Mouse (Mus musculus) activated CD4-positive, CD25-positive, alpha-beta regulatory T cell, adult 4 months (primary cell): ENCODE results near the gene Nfx1. TPM values are rescaled to one million over a fixed set of nuclear protein-coding genes. Genes with fewer than 3 reads are reported as not detected.
A peak's percentile ranks its signal among the peaks of the same experiment; 100 is the strongest.

ENCODE experiments used
- ATAC-seq: one replicate; pipeline ENCODE4 v1.8.0; 2017
- polyA plus RNA-seq, 2 experiments: library from polyadenylated mRNA; unstranded; fragments of 100-300 nt; shearing (Covaris generic); gene quantifications; one replicate each; pipeline ENCODE4 v1.2.1; 2017

The Nfx1 gene
- polyA plus RNA-seq, 2 experiments from 2014 or later = 92.3 to 93.9 TPM

DNA sequence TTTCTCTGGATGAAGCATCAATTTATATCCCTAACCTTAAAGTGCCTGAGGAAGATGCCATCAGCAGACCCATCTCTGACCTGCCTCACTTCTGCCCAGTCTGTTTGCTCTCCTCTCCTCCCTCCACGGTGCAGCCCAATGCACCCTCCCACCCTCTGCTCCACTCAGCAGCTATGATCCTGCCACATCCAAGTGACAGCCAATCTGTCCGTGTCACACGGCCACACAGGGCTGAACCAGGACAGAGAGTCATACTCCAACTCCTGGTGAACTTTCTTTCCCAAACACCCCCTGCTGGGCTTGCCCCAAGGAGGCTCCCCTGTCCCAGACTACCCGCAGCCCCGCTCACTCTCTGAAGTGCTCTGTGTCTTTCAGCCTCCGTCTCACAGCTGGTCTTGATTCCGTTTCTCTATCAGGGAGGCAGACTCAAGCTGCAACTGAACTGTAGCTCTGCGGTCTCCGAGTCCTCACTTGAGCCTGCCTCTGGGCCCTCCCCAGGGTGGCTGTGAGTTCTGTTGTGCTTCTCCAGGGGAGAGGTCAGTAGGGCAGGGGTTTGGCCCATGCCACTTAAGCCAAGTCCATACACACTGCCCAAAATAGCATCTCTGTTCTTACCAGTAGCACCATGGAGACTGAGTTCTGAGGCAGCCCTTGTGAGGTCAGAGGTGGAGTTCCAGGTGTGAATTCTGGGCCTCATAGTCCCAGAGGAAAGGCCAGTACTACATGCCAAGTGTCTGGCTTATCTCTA is 77.0 kb downstream of the Nfx1 start, which contains the start of gene Aqp7:
Aqp7 (minus strand) TSS at position 616 of the 748 bp plus-strand sequence.
- no peak for ATAC-seq

DNA sequence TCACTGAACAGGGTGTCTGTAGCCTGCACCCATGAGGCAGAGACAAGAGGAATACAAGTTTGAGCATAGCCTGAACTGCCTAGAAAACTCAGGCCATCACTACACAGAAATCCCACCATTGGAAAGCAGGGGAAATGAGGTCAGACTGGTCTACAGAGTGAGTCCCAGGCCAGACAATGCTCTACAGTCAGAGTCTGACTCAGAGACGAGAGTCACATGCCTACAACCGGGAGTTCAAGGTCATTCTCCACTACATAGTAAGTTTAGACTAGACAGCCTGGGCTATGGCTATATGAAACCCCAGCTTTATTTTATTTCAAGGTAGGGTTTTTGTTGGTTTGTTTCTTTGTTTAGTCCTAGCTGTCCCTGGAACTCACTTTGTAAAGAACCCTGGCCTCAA is 78.2 kb downstream of the Nfx1 start:
- no peak for ATAC-seq

DNA sequence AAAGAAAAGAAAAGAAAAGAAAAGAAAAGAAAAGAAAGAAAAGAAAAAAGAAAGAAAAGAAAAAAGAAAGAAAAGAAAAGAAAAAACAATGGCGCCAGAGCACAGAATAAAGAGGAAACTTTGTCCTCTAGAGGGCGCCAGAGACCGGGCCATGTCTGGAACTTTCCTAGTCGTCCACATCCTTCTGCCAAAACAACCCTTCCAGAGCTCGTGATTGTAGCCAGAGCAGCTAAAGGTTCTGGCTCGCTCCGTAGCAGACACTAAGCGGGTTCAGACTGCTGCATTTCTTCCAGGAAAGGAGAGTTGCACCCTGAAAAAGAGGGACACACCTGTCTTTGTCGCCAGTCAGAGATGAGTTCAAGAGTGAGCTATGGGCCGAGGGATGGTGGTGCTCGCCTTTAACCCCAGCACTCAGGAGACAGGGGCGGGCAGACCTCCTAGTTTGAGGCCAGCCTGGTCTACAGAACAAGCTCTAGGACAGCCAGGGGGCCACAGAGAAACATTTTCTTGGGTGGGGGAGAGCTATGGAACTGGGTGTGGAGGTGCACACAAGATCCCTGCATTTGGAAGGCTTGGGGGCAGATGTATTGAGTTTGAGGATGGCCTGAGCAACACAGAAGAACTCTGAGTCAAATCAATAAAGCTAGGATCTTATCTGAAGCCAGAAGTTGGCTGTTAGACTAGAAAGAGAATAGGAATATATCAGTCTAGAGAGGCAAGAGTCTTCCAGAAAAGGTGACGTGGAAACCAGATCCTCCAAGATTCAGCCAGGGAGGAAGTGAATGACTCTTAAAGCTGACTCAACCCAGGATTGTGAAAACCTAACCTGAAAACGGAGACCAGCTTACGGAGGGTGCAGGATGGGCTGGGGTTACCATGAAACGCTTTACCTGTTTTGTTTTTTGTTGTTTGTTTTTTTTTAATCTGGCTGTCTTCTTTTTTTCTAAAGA is 80.3 kb downstream of the Nfx1 start:
- ATAC-seq = peak; percentile 76

DNA sequence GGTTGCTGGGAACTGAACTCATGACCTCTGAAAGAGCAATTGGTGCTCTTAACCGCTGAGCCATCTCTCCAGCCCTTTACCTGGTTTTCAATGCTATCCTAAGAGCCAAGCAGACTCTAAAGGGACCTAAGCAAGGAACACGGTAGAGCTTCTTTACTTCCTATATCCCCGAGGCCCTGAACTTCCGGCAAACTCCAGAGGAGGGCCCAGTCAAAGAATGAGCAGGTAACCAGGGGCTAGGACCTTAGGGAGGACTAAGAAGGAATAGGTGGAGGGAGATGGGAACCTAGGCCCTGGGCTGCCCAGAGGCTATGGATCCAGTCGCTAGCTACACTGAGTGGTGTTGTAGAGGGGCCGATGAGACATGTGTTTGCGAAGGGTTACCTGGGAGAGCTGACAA is 81.1 kb downstream of the Nfx1 start:
- no peak for ATAC-seq

DNA sequence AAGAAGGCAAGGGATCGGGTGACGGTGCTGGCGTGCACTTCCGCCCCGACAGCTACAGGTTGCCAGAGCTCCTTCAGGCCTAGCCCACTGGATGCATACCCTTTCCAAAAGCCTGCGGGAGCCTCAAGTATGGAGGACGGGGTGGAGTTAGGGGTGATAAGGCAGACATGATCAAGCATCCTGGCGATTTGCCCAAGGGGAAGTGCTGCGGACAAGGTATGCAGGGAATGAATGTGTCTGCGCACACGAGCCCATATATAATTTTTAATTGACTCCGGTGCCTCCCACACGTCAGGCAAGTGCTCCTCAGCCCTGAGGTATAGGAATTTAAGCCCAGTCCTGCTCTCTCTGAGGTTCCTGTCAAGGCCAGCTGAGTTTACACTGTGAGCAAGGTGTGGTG is 84.4 kb downstream of the Nfx1 start:
- no peak for ATAC-seq

DNA sequence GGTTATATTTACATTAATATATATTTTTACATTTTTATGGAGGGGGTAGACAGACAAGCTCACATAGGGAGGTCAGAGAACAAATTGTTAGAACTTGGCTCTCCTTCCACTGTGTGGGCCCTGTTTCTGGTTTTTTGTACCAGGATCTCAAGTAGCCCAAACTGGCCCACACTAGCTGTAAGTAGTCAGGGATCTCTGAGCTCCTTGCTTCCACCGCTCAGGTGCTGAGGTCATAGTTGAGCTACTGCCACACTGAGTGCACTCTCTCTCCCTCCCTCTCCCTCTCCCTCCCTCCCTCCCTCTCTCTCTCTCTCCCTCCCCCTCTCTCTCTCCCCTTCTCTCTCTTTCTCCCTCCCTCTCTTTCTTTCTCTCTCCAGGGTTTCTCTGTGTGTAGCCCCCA is 85.5 kb downstream of the Nfx1 start:
- ATAC-seq = no peak

DNA sequence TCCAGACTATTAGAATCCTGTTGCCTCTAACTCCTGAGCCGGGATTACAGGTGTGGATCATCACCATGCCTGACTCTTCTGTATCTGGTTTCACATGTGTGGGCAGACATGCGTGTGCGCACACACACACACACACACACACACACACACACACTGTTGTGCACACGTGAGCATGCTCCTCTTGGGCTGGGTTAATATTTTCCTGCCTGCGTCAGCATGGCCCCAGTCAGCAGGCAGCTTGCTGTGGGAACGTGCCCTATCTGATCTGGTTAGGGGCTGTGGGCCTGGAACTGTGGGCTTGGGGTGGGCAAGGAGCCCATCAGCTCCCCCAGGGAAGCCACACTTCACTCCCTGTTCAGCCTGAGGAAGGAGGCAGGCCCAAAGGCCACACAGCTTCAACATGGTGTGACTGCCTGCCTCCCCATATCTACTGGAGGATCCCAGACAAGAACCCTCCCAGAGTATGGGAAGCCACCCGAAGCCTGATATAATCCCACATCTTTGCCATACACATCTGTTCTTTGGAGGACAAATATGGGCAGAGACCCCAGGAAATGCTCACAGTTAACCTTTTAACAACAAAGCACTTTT is 86.1 kb downstream of the Nfx1 start:
- ATAC-seq = no peak

DNA sequence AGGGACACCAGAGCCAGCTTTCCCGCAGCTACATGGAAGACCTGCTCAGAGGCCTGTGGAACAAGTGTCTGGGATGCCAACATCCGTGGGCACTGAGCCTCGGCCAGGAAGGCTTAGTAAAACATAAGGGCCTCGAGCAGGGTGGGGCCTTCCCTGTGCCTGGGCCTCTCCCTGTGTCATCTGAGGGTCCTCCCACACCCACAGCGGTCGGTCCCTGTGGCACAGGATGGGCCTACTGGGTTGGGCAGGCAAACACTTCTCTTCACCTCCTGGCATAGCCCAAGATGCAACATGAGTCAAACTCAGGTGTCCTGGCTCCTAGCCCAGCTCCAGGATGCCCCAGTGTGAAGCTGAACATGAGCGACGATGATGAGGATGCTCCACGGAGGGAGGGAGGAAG is 86.7 kb downstream of the Nfx1 start:
- no peak for ATAC-seq

DNA sequence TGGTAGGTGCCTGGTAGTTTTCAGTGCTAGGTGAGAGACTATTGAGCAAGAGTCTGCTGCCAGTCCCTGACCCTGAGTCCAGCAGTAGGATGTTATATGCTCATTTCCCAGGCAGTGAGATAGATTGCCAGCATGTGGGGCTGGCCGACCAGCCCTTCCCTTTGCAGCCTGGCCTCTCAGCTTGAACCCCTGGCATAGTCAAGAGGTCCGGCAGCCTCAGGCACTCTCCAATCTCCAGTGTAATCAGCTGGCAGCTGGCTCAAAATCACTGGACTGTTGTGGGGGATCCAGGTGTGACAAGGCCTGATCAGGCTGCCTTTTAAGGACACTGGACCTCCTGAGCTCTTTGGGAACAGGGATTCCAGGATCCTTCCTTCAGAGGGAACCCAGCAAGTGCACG is 92.6 kb downstream of the Nfx1 start:
- no peak for ATAC-seq

DNA sequence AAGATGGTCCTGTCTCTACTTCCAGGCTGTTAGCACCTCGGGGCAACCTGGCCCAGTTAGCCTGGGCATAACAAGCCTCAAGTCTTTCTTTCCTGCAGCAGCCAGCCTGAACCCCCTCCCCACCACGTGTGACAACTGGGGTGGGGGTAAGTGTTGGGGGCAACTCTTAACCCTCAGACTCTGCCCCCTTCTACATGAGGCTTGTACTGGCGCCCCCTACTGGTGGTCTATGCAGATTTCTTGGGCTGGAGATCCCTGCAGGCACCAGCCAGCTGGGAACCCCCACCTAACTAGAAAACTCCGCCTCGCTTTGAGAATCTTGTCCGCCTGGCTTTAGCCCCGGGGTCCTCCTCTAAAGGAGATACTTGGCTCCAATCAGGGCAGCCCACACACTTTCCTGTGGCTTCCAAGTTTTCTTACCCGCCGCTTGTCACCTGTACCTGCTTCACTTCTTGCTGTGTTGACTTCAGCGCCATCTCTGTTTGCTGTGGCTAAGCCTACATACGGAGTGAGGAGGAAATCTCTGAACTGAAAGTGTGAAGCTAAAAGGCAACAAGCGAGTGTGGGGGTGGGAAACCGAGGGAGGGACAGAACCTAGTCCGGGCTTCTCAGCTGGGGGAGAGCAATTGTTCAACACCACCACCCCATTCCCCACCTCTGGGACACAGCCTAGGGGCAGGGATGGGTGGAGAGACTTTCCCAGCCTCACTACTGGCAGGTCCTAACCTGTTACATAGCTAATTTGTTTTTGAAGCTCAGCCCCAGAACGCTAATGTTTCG is 93.4 kb downstream of the Nfx1 start:
- ATAC-seq = no peak

DNA sequence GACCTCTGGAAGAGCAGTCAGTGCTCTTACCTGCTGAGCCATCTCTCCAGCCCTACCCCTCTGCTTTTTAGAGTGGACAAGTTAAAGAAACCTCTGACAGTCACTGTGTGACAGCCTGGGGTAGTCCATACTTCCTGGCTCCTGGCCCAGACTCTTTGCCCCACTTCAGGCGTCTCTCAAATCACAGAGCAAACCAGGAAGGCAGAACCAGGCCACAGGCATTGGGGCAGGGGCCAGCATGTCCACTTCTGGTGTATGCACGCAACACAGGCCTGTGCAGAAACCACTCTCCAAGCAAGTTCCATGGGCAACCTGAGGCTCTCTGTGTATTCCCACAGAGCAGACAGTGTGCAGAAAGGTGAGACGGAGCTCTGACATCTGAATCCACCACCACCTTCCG is 94.5 kb downstream of the Nfx1 start:
- ATAC-seq = no peak

DNA sequence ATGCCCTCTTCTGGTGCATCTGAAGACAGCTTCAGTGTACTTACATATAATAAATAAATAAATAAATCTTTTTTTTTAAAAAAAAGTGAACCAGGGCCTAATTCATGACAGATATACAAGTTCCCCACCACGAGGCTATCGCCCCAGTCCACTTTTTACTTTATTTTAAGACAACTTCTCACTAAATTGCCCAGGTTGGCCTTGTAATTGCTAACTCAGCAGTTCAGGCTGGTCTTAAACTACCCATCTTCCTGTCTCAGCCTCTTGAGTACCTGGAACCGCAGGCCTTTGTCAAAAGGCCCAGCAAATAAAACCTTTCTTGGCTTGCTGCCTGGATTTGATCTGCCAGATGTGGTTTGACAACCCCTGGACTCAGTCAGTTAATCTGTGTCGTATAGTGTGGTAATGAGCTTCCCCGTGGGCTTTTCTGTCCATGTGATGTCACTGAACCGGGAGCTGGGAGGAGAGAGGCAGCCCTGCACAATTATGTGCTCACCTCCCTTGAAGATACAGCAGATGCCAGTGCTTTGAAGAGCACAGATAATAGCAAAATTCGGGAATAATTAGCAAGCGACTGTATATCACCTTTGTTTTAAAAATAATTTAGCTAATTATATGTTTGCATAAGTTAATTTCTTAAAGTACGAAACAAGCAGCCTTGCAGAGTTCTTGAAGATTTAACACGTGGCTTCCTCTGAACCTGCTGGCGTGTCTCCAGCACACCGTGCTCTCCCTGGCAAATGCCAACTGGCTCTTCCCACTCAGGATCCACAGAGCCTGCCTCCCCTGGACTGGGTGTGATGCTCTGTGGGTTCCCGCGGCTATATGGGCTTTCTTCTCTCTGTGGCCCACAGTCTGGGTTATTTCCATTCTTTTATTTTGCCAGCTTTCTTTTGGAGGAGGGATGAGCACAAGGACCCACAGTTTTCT is 101.1 kb downstream of the Nfx1 start:
- no peak for ATAC-seq

DNA sequence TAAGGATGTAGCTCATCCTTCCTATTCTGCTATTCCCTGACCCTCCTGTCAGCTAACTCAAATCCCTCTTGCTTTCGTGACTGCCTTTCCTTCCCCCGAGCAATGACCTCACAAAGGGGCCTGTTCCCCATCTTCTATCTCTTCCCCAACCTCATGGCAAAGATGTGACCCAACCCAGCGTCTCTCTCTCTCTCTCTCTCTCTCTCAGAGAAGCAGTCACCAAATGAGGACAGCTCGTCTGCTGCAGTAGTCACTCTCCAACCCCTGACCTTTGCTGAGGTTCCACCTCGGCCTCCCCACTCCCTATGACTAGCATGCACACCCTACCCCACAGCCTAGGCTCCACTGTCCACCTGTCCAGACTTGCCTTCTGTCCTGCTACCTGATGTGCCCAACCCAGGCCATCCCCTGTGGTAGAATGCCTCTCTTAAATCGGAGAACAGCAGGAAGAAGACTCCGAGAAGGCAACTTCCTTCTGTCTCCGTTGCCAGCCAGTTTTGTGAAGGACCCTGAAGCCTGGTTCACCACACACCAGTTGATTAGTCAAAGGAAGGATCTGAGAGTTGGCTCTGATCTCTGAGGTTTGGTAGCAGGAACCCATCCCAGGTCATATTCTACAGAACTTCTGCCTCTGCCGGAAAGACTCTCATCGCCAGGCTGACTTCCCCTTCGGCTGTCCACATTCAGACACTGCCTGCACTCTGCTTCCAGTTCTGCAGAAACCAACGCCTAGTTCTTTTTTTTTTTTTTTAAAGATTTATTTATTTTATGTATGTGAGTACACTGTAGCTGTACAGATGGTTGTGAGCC is 102.5 kb downstream of the Nfx1 start:
- ATAC-seq = no peak

DNA sequence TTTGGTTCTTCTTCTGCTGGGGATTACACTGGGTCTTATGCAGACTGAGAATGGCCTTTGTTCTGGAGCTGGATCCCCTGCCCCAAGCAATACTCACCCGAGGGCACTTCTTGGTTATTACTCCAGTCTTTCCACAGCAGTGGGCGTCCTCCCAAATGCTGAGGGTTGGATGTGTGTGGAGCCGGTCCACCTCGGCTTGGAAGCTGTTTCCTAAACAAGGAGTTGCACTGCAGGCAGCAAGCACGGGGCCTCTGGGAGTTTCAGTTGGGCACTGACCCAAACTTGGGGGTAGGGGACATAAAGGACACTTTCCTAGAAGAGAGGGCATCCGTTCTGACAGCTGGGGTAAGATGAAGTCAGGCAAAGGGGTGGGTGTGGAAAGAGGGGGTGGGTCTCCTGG is 103.8 kb downstream of the Nfx1 start:
- no peak for ATAC-seq

Other genes with a start within 250 kb of the Nfx1 start
- gene Dnaja1, start 248.8 kb upstream of the Nfx1 start, polyA plus RNA-seq = 100 to 1,000 TPM; 474 TPM
- 100 to 1,000 TPM; 111 to 128 TPM for gene Smu1, start 213.0 kb upstream of the Nfx1 start, polyA plus RNA-seq
- 10 to 100 TPM; 58.7 to 75.3 TPM for gene B4galt1, start 116.9 kb upstream of the Nfx1 start, polyA plus RNA-seq
- gene Spink4, start 50.9 kb upstream of the Nfx1 start, polyA plus RNA-seq = not detected
- 10 to 100 TPM; 11.5 to 15.0 TPM for gene Bag1, start 22.6 kb upstream of the Nfx1 start, polyA plus RNA-seq
- 100 to 1,000 TPM; 121 to 129 TPM for gene Chmp5, start 22.5 kb upstream of the Nfx1 start, polyA plus RNA-seq
- under 1 TPM in 1 of 2 experiments, not detected in 1; 0.32 TPM for gene Aqp7, start 77.2 kb downstream of the Nfx1 start, polyA plus RNA-seq
- 10 to 100 TPM; 22.7 to 27.5 TPM for gene Aqp3, start 127.3 kb downstream of the Nfx1 start, polyA plus RNA-seq
- 10 to 100 TPM; 11.8 to 19.0 TPM for gene Nol6, start 153.5 kb downstream of the Nfx1 start, polyA plus RNA-seq
- gene Ube2r2, start 164.8 kb downstream of the Nfx1 start, polyA plus RNA-seq = 10 to 100 TPM; 25.6 to 25.8 TPM